Mouse (Mus musculus) liver, adult (tissue): ENCODE measurements around the gene Ice1.

Experiments used
- GATA4 ChIP-seq: IDR thresholded peaks from 2 replicates; pipeline ENCODE4 v1.6.1; 2014; ENCODE audit warnings: mild to moderate bottlenecking, low read length; ENCODE audit not compliant: insufficient replicate concordance

Gene Ice1

DNA sequence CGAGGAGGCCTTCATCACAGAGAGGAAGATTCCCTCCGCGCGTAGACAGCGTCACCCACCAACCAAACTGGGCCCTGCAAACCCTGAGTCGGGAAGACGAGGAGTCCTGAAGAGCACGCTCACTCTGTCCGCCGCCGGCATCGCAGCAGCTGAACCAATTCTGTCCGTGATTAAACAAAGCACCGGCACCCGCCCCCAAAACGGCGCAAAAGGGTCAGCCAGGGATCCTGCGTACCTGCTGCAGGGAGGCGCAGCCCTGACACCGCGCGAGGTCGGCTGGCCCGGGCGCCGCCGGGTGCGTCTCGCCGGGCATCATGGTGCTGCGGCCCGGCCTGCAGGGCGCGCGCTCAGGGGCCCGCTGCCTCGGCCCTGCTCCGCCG lies at the start of gene Ice1:
Gene Ice1, minus strand, starts transcription at position 353 of the 380 bp plus-strand sequence.
- TF ChIP-seq GATA4 = no peak

DNA sequence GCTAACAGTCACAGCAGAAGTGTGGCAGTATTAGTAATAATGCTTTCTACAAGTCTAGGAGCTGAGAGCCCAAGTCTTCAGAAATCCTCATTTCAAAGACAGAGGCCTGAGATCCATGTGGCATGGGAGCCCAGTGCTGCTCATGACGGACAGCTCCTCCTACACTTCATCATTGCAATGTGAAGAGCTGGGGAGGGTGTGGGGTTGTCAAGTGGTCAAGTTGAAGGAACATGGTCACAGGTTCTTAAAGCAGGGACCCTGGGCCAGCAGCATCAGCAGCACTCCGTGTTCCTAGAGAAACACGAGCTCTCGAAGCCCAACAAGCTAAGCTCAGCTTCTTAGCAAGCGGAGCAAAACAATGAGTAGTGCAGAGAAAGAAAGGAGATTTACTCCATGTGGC lies 48.4 kb upstream of the Ice1 start:
- no peak for TF ChIP-seq GATA4

DNA sequence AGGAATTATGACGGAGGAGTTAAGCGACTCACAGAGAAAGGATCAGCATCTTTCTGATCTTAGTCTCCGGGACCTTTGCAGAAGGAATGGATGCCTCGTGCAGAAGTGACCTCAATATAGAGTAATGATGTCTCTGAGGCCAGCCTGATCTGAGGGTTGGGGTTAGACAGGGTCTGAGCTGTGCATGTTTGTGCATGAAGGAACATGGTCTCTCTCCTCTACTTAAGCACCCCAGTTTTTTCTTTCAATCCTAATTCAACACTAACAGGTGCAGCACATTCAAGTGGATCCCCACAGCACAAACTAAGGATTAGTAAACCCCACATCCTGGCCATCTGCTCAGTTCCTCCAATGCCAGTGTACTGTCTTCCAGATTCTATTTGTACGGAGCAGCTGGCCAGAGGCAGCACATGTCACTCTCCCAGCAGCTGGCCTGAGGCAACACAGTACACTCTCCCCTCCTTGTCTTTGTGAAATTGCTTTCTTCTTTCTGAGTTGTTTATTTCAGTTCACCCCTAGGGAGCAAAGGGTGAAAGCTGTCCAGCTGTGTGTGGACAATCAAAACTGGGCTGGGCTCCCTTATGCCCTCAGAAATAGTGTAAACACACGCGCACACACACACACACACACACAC lies 47.7 kb upstream of the Ice1 start:
- TF ChIP-seq GATA4 = no peak

DNA sequence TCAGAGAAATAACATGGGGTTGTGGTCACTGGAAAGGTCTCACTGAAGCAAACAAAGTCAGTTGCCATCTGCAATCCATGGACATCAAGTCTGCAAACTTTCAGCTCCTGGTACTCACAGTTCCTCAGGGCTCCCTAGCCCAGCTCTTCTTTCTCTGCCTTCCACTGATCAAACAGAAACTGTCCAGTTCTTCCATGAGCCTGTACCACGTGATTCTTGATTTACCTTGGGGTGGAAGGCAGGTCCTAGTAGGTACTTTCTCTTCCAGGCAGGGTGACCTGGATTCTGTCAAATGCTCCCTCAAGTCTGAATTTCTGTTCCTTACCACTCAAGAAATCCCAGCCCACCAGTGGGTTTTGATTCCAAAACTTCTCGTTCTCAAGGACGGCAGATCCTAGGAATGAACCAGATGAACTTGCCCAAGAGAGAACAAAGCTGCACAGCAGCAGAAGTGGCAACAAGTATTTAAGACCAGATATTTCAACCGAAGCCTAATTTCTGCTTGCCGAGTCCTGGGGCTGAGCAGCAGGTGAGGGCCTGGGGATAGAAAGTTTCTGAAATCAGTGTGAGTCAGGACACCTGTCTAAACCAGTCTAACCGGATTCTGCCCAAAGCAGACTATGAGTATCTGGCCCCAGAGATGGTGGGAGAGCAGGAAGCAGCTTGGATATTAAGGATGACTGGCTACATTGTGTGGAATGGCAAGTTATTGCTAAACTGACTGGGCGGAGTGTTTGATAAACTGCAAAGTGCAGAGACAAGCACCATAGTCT lies 44.2 kb upstream of the Ice1 start:
- no peak for TF ChIP-seq GATA4

DNA sequence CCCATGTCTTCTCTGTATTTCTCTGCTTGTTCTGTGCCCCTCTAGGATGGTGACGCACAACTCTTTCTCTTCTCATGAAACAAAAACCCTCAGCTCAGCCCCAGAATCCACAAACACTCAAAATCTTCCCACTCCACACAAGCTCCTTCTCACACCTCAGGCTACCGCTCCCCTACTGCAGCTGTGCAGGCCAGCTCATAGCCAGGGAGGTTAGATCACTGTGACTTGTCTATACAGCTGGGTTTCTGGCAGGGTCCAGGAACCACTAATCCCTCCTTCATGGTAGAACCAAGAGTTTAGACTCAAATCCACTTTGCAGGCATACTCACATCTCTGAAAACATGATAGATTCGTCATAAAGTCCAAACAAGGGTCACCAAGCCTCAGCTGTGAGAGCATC lies 42.9 kb upstream of the Ice1 start:
- TF ChIP-seq GATA4 = no peak

DNA sequence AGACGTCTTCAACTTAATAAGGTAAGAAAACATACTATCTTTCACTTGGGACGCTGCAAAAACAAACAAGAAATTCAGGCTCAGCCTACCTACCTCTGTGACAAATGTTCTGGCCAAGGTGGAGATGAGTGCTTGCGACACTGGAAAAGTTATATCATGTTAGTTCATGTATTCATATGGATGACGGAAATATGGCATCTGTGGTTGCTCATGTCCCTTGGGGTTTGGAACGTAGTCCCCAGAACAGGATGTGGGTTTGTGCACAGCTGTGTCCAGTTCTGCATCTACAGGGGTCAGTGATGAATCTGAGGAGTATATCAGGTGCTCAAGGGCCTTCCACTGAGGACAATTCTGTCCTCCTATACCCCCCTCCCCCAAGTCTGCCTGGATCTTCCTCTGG lies 40.3 kb upstream of the Ice1 start:
- TF ChIP-seq GATA4 = no peak

DNA sequence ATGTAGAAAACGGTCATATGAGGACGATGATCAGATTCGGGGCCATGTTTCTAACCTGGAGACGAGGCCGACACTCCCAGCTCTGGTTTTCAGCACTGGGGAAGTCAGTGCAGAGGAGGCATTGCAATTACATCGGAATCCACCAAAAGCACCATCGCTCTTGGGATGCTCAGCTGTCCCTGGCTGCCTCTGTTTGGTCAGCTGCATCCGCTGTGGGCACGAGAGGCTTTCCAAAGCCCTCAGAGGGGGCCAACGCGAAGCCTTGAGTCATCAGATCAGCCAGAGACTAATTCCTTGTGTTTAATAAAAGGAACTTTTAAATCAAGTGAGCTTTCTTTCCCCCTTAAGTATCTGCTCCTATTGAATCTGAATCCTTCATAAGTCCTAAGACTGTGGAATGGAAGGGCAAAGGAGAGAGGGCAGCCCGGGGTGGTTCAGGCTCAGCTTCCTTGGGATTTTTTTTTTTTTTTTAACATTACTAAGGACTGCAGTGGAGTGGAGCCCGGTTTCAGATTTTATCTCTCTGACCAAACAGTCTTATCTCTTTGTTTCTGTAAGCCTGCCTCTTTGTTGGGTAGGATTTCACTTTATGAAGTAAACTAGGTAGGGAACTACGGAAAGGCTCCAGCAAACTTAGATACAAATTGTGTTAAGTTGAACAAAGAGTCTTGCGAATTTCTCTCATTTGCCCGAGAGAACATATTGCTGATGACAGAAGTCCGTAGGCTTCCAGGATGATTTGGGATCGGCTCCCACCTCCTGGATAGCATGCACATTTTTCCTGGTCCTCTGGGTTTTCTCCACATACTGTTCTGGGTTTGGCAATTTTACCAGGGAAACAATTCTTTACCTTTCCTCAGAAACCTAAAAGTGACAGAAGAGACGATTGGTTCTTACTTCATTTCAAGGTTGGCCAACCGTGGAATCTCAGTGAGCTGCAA lies 39.1 kb upstream of the Ice1 start:
- TF ChIP-seq GATA4 = no peak

DNA sequence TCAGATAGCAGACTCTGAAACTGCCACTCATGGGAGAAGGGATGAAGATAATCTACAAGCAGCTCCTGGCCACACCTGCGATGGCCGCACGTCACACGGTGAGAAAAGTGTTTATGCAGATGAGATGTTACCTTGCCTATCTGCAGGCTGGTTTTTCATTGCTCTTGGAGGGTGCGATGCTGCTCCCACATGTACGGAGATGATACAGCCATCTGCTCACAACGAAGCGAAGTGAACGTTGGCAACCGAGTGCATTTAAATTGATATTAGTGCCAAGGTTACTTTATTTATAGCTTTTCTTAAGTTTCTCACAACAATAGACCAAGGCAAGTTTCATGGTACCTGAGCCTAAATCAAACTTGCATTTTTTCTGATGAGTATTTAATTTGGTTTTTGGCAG lies 37.6 kb upstream of the Ice1 start:
- no peak for TF ChIP-seq GATA4

DNA sequence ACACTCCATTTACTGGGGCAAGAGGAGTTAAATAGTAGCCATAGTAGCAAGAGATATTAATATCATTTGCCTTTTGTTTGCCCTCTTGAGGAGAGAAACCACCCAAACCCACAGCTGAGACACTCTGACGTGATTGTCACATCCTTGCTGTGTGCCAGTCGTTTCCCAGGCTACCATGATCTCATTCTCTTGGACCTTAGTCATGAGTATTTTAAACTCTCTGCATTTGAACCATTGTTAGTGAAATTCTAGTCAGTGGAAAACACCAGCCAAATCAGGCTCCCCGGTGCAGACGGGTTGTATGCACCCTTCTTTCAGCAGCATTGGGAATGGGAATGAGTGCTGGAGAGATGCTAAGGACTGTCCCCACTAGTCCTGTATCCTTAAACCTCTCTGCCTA lies 32.6 kb upstream of the Ice1 start:
- no peak for TF ChIP-seq GATA4

DNA sequence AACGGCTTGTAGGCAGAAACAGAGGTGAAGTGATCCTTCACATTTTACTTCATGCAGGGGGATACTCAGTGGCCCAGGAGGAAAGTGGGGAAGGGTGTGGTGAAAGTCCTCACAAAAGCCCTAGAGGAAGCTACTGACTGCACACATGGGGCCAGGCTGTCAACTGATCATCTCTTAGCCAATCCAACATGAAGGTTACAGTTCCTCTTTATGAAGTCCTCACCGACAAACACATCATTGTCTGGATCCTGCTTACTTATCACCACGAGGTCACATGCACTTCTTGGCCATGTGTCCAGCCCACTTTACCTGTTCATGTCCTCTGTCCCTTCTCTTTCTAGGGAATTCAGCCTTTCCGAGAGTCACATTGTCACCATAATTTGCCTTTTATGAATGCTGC lies 22.3 kb upstream of the Ice1 start:
- no peak for TF ChIP-seq GATA4

DNA sequence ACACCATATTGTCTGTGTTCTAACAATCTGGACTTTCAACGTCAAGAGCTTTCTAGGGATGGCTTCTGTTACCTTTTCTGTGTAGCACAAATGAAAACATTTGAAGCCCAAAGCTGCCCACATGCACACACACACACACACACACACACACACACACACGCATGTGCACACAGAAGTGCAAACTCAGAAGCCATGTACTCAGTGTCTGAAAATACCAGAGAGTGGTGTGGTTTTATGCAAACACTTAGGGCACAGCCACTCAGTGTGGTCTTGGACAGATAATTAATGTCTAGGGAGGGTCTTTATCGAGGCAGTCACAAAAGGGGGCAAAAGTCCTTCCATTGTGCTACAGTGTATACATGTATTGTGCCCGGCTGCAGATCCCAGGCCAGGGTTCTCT lies 19.3 kb upstream of the Ice1 start:
- no peak for TF ChIP-seq GATA4

DNA sequence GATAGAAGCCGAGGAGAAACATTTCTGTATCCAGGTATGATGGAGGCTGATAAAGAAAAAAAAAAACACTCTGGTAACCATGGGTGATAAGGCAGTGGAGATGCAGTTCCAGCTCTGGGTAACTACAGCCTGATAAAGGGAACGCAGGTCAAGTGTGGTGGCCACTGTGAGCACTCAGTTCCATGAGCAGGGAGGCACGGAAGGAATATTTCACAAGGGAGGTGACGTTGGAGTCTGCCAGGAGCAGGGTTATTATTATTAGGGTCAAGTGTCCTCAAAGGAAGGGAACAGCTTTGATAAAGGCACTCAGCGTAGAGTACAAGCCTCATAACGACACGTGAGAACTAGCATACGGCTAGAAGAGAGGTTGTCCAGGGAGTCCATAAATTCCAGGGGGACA lies 18.9 kb upstream of the Ice1 start:
- no peak for TF ChIP-seq GATA4

DNA sequence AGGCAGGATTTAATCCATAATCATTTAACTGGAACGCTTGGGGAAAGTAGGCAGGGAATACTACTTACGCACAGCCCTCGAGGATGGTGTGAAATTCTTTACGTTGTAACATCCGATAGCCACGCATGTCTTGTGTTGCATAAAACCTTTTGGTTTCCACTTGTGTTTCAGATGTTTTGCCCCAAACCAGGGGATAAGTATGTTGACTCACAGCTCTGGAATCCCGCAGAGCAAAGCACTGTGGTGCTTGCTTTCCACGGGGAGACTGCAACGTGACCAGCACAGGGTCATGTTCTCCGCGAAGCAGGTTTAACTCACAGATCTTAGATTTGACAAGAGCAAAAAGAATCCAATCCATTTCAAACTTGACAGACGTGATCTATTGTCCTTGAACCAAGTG lies 18.1 kb upstream of the Ice1 start:
- no peak for TF ChIP-seq GATA4

DNA sequence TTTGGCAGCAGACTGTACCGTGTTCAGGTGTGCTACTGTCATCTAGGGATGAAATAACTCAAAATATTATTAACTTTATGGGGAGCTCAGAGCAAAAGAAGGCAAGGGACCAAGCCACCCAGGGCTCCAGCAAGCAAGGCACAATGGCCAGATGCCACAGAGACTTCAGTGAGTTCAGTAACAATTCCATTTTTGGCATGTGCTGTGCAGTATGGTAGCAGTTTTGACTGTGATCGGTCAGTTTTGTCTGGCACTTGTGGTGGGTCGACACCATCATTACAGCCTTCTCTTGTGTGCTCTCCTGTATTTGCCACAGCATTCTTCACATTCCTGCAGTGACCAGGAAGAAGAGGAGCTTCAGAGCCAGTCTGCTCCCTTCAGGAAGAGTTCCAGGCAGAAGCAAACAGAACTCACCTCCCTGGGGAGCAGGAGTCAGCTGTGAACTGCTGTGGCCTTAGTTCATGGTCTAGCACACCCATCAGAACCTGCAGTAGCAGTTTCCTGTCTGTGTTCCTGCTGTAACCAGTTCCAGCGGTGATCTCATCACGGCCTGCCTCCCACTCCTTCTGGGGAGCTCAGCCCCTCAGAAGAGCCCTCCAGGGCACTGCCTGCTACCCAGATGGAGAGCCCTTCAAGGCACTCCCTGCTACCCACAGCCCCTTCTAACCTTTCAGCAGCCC lies 16.8 kb upstream of the Ice1 start:
- no peak for TF ChIP-seq GATA4

DNA sequence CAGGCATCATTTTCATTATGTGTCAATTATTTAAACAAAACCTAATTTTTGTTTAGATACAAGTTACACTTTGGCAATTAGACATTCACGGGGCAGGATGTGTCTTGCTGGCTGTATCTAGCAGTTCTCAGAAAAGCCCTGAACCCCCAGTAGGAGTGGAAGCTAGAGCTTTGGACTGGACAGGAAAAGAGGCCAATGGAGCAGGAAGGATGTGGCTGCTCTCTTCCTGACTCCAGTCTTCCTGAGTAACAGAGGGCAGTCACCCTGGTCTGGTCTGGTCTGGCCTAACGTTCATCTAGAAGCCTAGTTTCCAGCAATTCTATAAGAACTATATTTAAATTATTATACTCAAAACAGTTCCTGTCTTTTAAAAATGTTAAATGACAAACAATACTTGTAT lies 16.0 kb upstream of the Ice1 start:
- peak; percentile 61; the same call in 1 of the 2 replicates for TF ChIP-seq GATA4
